Mouse (Mus musculus) gastrocnemius, postnatal 36 days (tissue): ENCODE data around the gene Tab1. TPM values are rescaled to one million over a fixed set of nuclear protein-coding genes. Genes with fewer than 3 reads are reported as not detected.

ENCODE experiments used
- DNase-seq, 2 experiments: peaks; one replicate each; pipeline ENCODE4 v3.0.0; 2022
- intact Hi-C: fragments of 180-260 bp; cut with DNase I; formaldehyde crosslinking; loops from one replicate; pipeline ENCODE4 v1.15.1; 2025
- long read RNA-seq, 2 experiments: library from polyadenylated mRNA; stranded (forward); transcript quantifications; one replicate each; pipeline ENCODE4 v2.0.0; 2021
- total RNA-seq, 2 experiments: library from RNA; stranded (reverse); gene quantifications; 2 replicates each; pipeline ENCODE4 v1.2.3; 2021

Gene Tab1
- total RNA-seq = 10 to 100 TPM; 11.9 to 16.4 TPM
- long read RNA-seq, experiment 1, transcript Tab1-201 (11 exons, 2,964 nt) = major isoform, 6 of 17 reads
- long read RNA-seq, experiment 1, partial matches to known transcripts = 1 of 17 reads
- long read RNA-seq, experiment 1, other reads (novel, unspliced or antisense) = 10 of 17 reads
- long read RNA-seq, experiment 2, transcript Tab1-201 (11 exons, 2,964 nt) = major isoform, 13 of 21 reads
- long read RNA-seq, experiment 2, partial matches to known transcripts = 1 of 21 reads
- long read RNA-seq, experiment 2, other reads (novel, unspliced or antisense) = 7 of 21 reads

DNA sequence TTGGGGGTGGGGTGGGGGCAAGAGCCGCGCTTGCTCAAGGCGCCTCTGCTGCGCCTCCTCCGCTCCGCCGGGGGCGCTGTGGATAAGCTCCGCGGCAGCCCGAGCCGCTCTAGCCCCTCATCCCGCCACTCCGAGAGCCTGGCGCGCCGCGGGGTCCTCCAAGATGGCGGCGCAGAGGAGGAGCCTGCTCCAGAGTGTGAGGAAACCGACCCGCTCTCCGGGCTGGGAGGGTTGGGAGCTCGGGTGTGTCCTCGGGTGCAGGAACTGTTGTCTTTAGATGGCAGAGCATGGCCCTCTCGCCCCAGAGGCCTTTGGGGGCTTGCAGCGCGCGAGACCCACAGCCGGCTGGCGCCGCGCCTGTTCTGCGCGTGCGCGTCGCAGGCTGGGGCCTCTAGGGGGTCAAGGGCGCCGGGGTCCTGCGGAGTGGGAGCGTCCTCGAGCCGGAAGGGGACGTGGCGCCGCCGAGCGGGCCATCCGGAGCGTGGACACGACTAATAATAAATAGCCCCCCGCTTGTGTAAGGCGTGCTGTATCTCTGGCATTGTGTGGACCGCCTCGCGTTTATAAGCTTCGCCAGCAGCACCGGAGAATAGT is at the start of gene Tab1:
Gene Tab1, plus strand, starts transcription at position 135 of the 594 bp plus-strand sequence.
- peak; percentile 86 to 89 for DNase-seq
- intact Hi-C loops = loop anchor here (5.0 kb wide), 1 partner anchor 36 kb away; no protein-coding TSS in a partner anchor

DNA sequence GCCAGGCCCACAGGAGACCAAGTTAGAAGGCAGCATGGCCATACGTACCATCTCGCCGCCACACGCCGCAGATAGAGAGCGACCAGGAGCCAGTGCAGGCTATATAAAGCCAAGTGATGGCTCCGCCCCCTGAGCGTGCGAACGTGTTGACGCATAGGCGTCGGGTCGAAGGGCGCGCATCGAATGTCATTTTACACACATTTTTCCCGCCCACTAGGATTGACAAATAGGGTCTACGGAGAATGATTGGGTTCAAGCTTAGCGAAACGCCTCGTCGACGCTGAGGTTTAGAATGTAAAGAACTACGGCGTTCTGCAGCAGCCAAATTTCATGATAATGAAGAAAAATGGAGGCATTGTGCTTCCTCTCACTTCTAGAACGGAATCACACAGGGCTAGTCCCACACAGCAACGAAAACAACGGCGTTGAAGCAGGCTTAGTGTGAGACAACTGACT is 49.6 kb upstream of the Tab1 start:
- intact Hi-C loops = no loop called here

GRCm38 (mm10) chr15:80083740-80084139 is 49.2 kb upstream of the Tab1 start:
- intact Hi-C loops = no loop called here
- no peak for DNase-seq

More for the DNA sequence above, 49.6 kb upstream of the Tab1 start:
- DNase-seq = peak; percentile 98

DNA sequence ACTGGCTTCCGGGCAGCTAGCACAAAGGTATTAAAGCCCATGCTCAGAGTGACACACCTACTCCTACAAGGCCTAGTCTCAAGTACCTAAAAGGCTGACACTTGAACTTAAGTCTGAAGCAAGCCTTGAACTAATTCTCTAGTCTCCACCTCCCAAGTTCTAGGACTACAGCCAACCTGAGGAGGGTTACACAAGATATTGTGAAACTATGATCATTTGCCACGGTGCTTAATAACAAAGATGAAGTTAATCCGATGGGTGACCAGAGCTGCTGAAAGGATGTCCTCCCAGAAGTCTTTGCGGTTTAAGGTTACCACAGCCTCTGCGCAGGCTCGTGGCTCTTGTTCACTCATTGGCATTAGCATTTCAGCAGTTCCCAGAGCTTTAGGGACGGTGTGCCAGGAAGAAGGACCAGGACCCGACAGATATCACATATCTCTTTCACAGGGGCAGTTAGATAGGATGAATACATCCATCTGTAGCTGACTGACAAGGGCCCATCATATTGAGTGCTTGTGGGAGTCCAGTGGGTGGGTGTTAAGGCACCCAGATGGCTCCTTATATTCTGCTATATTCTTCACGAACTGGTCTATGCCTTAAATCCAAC is 45.4 kb upstream of the Tab1 start:
- intact Hi-C loops = no loop called here
- DNase-seq = no peak

GRCm38 (mm10) chr15:80088637-80089036 is 44.3 kb upstream of the Tab1 start:
- intact Hi-C loops = no loop called here

DNA sequence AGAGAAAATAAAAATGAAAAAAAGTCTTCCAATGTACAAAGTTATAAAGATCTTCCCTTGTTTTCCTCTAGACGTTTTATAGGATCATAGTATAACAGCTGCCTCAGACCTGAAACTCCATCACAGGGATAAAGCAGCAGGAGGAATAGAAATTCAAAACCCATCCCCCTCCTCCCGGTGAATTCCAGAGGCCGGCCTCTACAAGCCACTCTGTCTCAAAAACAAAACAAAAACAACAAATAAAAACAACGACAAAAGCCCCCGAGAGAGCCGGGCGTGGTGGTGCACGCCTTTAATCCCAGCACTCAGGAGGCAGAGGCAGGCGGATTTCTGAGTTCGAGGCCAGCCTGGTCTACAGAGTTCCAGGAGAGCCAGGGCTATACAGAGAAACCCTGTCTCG is 42.8 kb upstream of the Tab1 start:
- intact Hi-C loops = loop anchor here (10.0 kb wide), 1 partner anchor 605 kb away; no protein-coding TSS in a partner anchor
- no peak for DNase-seq

More at GRCm38 (mm10) chr15:80088637-80089036, 44.3 kb upstream of the Tab1 start:
- peak; percentile 80 to 88 for DNase-seq

DNA sequence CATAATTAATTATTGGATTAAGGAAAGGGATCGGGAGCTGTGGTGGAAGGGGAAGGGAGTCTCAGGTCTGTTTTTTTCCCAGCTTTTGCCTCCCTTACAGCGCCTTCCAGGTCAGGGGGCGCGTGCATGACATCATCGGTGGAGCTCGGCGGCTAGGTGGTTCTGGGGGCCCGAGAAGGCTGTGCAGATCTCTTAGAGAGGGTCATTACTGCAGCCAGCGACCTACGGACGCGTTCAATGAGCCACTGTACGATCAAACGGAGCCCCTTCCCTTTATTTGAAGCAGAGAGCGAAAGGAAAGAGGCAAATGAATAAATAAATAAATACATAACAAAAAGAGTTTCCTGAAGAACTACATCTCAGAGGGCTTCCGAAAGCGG is 42.2 kb upstream of the Tab1 start:
- intact Hi-C loops = loop anchor here (10.0 kb wide), 1 partner anchor 604 kb away; no protein-coding TSS in a partner anchor

GRCm38 (mm10) chr15:80091121-80091955 is 41.6 kb upstream of the Tab1 start, which contains the start of the genes Syngr1 and Rpl3:
Gene Syngr1 (plus strand): TSS chr15:80091334.
Gene Rpl3 (minus strand): TSS chr15:80091868.
- intact Hi-C loops = loop anchor here (10.0 kb wide), 1 partner anchor 603 kb away; no protein-coding TSS in a partner anchor
- DNase-seq = peak; percentile 64 to 71

More for the DNA sequence above, 42.2 kb upstream of the Tab1 start:
- DNase-seq = no peak

GRCm38 (mm10) chr15:80092041-80092441 is 40.9 kb upstream of the Tab1 start:
- DNase-seq = no peak
- intact Hi-C loops = loop anchor here (10.0 kb wide), 1 partner anchor 603 kb away; no protein-coding TSS in a partner anchor

- intact Hi-C loops = loop anchor here (10.0 kb wide), 1 partner anchor 602 kb away; no protein-coding TSS in a partner anchor
Measured at GRCm38 (mm10) chr15:80092599-80092998, 40.3 kb upstream of the Tab1 start.

GRCm38 (mm10) chr15:80094201-80094600 is 38.7 kb upstream of the Tab1 start:
- intact Hi-C loops = loop anchor here (10.0 kb wide), 1 partner anchor 601 kb away; no protein-coding TSS in a partner anchor
- DNase-seq = no peak

More at GRCm38 (mm10) chr15:80092599-80092998, 40.3 kb upstream of the Tab1 start:
- DNase-seq = no peak

GRCm38 (mm10) chr15:80095596-80095995 is 37.3 kb upstream of the Tab1 start:
- intact Hi-C loops = loop anchor here (5.0 to 10.0 kb wide), 2 partner anchors 37 to 599 kb away; partner anchors contain the start of gene Tab1
- no peak for DNase-seq

- intact Hi-C loops = loop anchor here (5.0 to 10.0 kb wide), 2 partner anchors 36 to 598 kb away; partner anchors contain the start of gene Tab1
Measured at GRCm38 (mm10) chr15:80096406-80096805, 36.5 kb upstream of the Tab1 start.

DNA sequence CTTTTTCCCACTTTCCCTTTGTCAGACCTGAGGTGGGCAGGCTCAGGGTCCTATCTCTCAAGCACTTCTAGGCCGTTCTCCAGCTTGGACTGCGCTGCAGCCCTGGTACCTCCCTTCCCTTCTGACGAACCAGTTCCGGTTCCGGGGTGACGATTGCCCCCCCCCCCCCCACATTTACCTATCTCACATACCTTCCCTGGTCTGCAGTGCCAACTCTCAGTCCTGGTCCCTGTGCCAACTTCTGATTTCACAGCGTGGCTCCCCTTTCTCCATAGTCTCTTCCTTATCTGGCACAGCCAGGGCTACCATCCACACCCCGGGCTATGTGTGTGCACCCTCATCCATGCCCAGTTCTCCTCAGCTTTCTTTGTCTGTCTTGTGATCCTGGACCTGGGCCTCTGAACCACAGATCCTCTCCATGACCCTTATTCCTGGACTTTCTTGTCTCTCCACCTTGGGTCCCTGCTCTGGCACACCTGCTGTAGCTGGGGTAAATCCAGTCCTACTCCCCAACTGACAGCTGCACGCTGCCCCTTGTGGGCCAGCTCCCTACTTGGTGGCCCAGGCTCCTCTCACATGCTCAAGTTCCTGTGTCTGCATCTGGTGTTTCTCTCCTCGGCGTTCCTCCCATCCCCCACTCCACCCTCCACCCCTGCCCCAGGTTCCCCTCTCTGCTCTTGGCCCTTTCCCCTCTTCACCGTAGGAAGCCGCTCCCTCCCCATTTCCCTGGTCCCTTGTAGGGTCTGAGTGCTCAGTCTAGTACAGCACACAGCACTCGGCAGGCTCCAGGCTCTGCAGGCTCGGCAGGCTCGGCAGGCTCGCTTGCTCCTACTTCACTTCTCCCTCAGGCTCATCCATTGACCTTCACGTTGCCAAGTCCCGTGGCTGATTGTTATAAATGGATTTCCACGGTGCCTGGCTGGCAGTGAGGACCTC is 35.7 kb upstream of the Tab1 start:
- intact Hi-C loops = loop anchor here (5.0 to 10.0 kb wide), 2 partner anchors 35 to 598 kb away; partner anchors contain the start of gene Tab1
- DNase-seq = no peak

More at GRCm38 (mm10) chr15:80096406-80096805, 36.5 kb upstream of the Tab1 start:
- DNase-seq = no peak

DNA sequence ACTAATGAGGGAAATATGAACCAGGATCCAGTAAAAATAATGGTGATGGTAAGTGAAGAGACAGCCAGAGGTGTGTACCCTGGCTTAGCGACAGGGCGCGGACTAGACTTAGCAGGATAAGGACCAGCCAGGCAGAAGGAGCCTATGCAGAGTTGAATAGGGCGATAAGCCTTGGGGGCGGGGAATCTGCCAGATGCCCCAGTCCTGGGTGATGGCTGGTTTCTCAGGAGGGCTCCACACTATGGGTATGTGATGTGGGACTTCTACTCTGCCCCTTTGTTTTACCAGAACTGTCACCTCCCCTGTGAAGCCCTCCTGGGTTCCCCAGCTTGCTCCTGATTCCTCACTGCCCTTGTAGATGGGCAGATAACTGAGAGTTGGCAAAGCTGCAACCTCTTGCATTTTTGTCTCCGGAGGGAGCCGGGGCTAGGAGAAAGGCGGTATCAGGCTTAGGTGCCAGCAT is 34.9 kb upstream of the Tab1 start:
- no peak for DNase-seq
- intact Hi-C loops = loop anchor here (5.0 to 10.0 kb wide), 2 partner anchors 34 to 597 kb away; partner anchors contain the start of gene Tab1

DNA sequence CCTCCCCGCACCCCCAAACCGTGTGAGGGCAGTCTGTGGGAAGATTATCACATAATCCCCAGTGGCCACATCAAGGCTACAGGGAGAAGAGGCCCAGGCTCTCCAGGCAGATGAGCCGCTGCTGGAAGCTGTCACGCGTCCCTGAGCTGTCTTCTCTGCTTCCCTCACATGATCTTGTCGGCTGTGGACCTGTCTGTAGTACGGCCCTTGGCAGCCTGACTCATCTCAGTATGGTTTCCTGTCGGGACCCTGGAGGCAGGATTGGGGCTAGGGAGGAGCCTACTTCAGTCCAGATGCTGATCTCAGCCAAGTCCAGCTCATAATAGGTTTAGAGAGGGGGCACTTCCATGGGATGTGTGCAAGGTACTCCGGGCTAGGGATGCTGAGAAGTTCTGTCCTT is 34.1 kb upstream of the Tab1 start:
- intact Hi-C loops = loop anchor here (5.0 to 10.0 kb wide), 2 partner anchors 33 to 596 kb away; partner anchors contain the start of gene Tab1
- DNase-seq = no peak

- intact Hi-C loops = loop anchor here (5.0 to 10.0 kb wide), 2 partner anchors 33 to 595 kb away; partner anchors contain the start of gene Tab1
- DNase-seq = no peak
Measured at GRCm38 (mm10) chr15:80099477-80099876, 33.5 kb upstream of the Tab1 start.

DNA sequence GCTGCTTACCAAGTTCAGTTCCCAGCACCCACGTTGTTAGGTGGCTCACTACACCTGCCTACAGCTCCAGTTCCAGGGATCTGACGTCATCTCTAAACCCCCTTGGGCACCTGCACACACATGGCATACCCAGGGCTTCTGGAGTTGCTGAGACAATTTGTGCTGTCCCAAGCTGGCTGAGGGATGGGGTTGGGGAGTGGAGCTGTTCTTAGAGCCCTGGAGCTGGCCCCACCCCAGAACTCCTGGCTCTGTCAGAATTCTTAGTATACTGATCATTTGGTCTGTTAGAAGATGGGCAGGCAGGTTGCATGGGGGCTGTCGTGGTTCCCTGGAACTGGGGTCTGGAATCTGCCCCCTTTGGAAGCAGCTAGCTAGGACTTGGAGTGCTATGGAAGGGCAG is 32.7 kb upstream of the Tab1 start:
- DNase-seq = no peak
- intact Hi-C loops = no loop called here
